Mouse (Mus musculus): ENCODE data around the gene Cadps. TPM values are rescaled to one million over a fixed set of nuclear protein-coding genes. Genes with fewer than 3 reads are reported as not detected.

Gene Cadps
- polyA plus RNA-seq, 1 experiment from 2014 or later, result 0.31 TPM

GRCm38 (mm10) chr14:12541733-12542132 lies 281.1 kb downstream of the Cadps start:
- ATAC-seq (ENCODE audit: borderline replicate concordance, extremely low read depth, low FRiP score, low TSS enrichment), result no peak
- H3K27ac ChIP-seq, result no peak overlapping the region
- no peak overlapping the region for H3K9ac ChIP-seq
- H3K36me3 ChIP-seq, result no peaks in the 10 kb centered on the region
- no peak overlapping the region for H3K4me2 ChIP-seq
- WGBS, result 23% methylated on average over 2 of the region's 2 CpGs
- no peak overlapping the region for H3K4me3 ChIP-seq
- no peaks in the 10 kb centered on the region for H3K27me3 ChIP-seq
- no peaks in the 10 kb centered on the region for H3K4me1 ChIP-seq
- H3K9me3 ChIP-seq, result no peaks in the 10 kb centered on the region

- no peaks in the 10 kb centered on the region for H3K36me3 ChIP-seq
- ATAC-seq (ENCODE audit: borderline replicate concordance, extremely low read depth, low FRiP score, low TSS enrichment), result no peak
- H3K9ac ChIP-seq, result no peak overlapping the region
- 78% methylated on average over 5 of the region's 5 CpGs for WGBS
- H3K9me3 ChIP-seq, result no peaks in the 10 kb centered on the region
- H3K4me1 ChIP-seq, result no peaks in the 10 kb centered on the region
- H3K27ac ChIP-seq, result no peak overlapping the region
- H3K4me3 ChIP-seq, result no peak overlapping the region
- H3K4me2 ChIP-seq, result no peak overlapping the region
- H3K27me3 ChIP-seq, result no peaks in the 10 kb centered on the region
Observed at GRCm38 (mm10) chr14:12539071-12539470, 283.8 kb downstream of the Cadps start.

DNA sequence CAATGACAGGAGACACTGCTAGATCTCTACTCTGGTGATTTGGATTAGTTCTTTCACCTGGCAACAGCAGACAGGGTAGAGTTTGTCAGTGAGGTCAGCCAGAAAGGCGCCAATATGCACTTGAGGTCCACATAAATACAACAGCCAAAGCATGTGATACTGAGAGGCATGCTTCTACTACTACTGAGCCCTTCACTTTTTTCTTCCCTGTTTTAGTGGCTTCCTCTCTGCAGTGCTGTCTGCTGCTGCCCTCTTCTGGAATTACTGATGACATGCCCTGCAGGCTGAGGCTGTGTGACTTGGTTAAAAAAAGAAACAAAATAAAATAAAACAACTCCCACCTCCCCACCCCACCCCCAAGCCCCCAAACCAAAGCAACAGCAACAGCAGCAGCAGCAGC lies 291.8 kb downstream of the Cadps start:
- Histone ChIP-seq H3K4me3 (no peak overlapping the region), H3K27ac (no peak overlapping the region), H3K9ac (no peak overlapping the region), H3K4me2 (no peak overlapping the region), H3K9me3 (no peaks in the 10 kb centered on the region), H3K36me3 (no peaks in the 10 kb centered on the region), H3K27me3 (no peaks in the 10 kb centered on the region), H3K4me1 (no peaks in the 10 kb centered on the region)
- 20% methylated on average over 1 of the region's 1 CpGs for WGBS
- ATAC-seq (ENCODE audit: borderline replicate concordance, extremely low read depth, low FRiP score, low TSS enrichment), result no peak

- Histone ChIP-seq H3K4me2 (no peak overlapping the region), H3K4me1 (no peaks in the 10 kb centered on the region), H3K9me3 (no peaks in the 10 kb centered on the region), H3K27me3 (no peaks in the 10 kb centered on the region), H3K27ac (no peak overlapping the region), H3K36me3 (no peaks in the 10 kb centered on the region), H3K9ac (no peak overlapping the region), H3K4me3 (no peak overlapping the region)
- WGBS, result 53% methylated on average over 3 of the region's 3 CpGs
- no peak for ATAC-seq (ENCODE audit: borderline replicate concordance, extremely low read depth, low FRiP score, low TSS enrichment)
Observed at GRCm38 (mm10) chr14:12530554-12530953, 292.3 kb downstream of the Cadps start.

GRCm38 (mm10) chr14:12529961-12530542 lies 292.8 kb downstream of the Cadps start:
- no peak for ATAC-seq (ENCODE audit: borderline replicate concordance, extremely low read depth, low FRiP score, low TSS enrichment)
- Histone ChIP-seq H3K27me3 (no peaks in the 10 kb centered on the region), H3K27ac (no peak overlapping the region), H3K36me3 (no peaks in the 10 kb centered on the region), H3K4me2 (no peak overlapping the region), H3K9me3 (no peaks in the 10 kb centered on the region), H3K4me1 (no peaks in the 10 kb centered on the region), H3K4me3 (no peak overlapping the region), H3K9ac (no peak overlapping the region)
- 10% methylated on average over 11 of the region's 11 CpGs for WGBS

DNA sequence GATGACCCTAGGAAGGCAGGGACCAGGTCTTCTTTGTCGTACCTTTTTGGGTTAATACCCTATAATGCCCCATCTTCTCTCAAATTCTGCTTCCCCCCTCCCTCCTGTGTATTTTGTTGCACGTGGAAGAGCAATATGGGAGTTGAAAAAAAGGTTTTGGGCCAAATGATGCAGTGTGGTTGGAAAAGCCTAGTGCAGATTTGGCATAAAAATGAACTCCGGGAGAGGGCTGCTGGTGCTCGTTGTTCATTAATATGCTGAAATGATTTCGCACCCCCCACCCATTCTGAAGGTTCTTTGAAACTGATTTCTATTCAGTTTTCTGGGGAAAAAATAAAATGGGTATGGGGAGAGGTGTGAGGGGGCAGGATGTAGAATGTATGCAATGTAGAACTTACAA lies 295.6 kb downstream of the Cadps start:
- Histone ChIP-seq H3K27ac (no peak overlapping the region), H3K4me1 (no peaks in the 10 kb centered on the region), H3K9ac (no peak overlapping the region), H3K36me3 (no peaks in the 10 kb centered on the region), H3K4me3 (no peak overlapping the region), H3K4me2 (no peak overlapping the region), H3K27me3 (no peaks in the 10 kb centered on the region), H3K9me3 (no peaks in the 10 kb centered on the region)
- 73% methylated on average over 5 of the region's 5 CpGs for WGBS
- no peak for ATAC-seq (ENCODE audit: borderline replicate concordance, extremely low read depth, low FRiP score, low TSS enrichment)

- WGBS, result 84% methylated on average over 7 of the region's 7 CpGs
Observed at GRCm38 (mm10) chr14:12507018-12507417, 315.9 kb downstream of the Cadps start.

GRCm38 (mm10) chr14:12504191-12504947 lies 318.5 kb downstream of the Cadps start:
- no peak for ATAC-seq (ENCODE audit: borderline replicate concordance, extremely low read depth, low FRiP score, low TSS enrichment)
- no peak overlapping the region for H3K27ac ChIP-seq
- no peak overlapping the region for H3K9ac ChIP-seq
- H3K9me3 ChIP-seq, result no peaks in the 10 kb centered on the region
- no peak overlapping the region for H3K4me2 ChIP-seq
- H3K27me3 ChIP-seq, result no peaks in the 10 kb centered on the region
- WGBS, result 80% methylated on average over 12 of the region's 12 CpGs
- no peaks in the 10 kb centered on the region for H3K36me3 ChIP-seq
- no peak overlapping the region for H3K4me3 ChIP-seq
- H3K4me1 ChIP-seq, result no peaks in the 10 kb centered on the region

More at GRCm38 (mm10) chr14:12507018-12507417, 315.9 kb downstream of the Cadps start:
- Histone ChIP-seq H3K9me3 (no peaks in the 10 kb centered on the region), H3K27ac (no peak overlapping the region), H3K4me1 (no peaks in the 10 kb centered on the region), H3K4me2 (no peak overlapping the region), H3K36me3 (no peaks in the 10 kb centered on the region), H3K27me3 (no peaks in the 10 kb centered on the region), H3K9ac (no peak overlapping the region), H3K4me3 (no peak overlapping the region)
- no peak for ATAC-seq (ENCODE audit: borderline replicate concordance, extremely low read depth, low FRiP score, low TSS enrichment)

GRCm38 (mm10) chr14:12462206-12462605 lies 360.7 kb downstream of the Cadps start:
- no peak overlapping the region for H3K27ac ChIP-seq
- H3K27me3 ChIP-seq, result no peaks in the 10 kb centered on the region
- no peaks in the 10 kb centered on the region for H3K36me3 ChIP-seq
- no peak overlapping the region for H3K9ac ChIP-seq
- H3K4me2 ChIP-seq, result no peak overlapping the region
- no peak overlapping the region for H3K4me3 ChIP-seq
- no peaks in the 10 kb centered on the region for H3K9me3 ChIP-seq
- H3K4me1 ChIP-seq, result no peaks in the 10 kb centered on the region
- ATAC-seq (ENCODE audit: borderline replicate concordance, extremely low read depth, low FRiP score, low TSS enrichment), result no peak
- whole genome bisulfite sequencing, result 76% methylated on average over 4 of the region's 4 CpGs

GRCm38 (mm10) chr14:12459700-12460099 lies 363.2 kb downstream of the Cadps start:
- ATAC-seq (ENCODE audit: borderline replicate concordance, extremely low read depth, low FRiP score, low TSS enrichment), result no peak
- Histone ChIP-seq H3K4me1 (no peaks in the 10 kb centered on the region), H3K27ac (no peak overlapping the region), H3K4me2 (no peak overlapping the region), H3K36me3 (no peaks in the 10 kb centered on the region), H3K4me3 (no peak overlapping the region), H3K9me3 (no peaks in the 10 kb centered on the region), H3K27me3 (no peaks in the 10 kb centered on the region), H3K9ac (no peak overlapping the region)
- 54% methylated on average over 7 of the region's 7 CpGs for WGBS

- Histone ChIP-seq H3K27me3 (no peaks in the 10 kb centered on the region), H3K9ac (no peak overlapping the region), H3K4me1 (no peaks in the 10 kb centered on the region), H3K4me2 (no peak overlapping the region), H3K36me3 (no peaks in the 10 kb centered on the region), H3K9me3 (no peaks in the 10 kb centered on the region), H3K4me3 (no peak overlapping the region), H3K27ac (no peak overlapping the region)
- ATAC-seq (ENCODE audit: borderline replicate concordance, extremely low read depth, low FRiP score, low TSS enrichment), result no peak
- 49% methylated on average over 8 of the region's 8 CpGs for WGBS
Observed at GRCm38 (mm10) chr14:12455064-12455591, 367.8 kb downstream of the Cadps start.

DNA sequence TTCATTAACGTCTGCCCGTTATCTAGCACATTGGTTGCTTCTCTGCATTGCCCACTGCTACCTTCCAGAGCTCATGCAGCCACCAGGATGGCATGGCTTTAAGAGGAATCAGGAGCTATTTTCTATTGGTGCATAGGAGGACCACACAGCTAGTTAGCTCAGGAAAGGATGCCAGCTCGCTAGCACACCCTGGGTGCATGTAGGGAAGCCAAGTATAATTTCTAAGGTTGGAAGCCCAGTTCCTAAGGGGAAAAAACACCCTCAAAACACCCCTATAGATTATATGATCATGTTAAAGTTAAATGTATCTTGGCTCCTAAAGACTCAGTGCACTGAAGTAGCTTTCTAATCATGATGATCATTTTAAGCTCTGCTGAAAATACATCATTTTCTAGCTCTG lies 372.1 kb downstream of the Cadps start:
- no peak overlapping the region for H3K9ac ChIP-seq
- H3K9me3 ChIP-seq, result no peaks in the 10 kb centered on the region
- no peak overlapping the region for H3K27ac ChIP-seq
- no peaks in the 10 kb centered on the region for H3K4me1 ChIP-seq
- no peak for ATAC-seq (ENCODE audit: borderline replicate concordance, extremely low read depth, low FRiP score, low TSS enrichment)
- no peak overlapping the region for H3K4me3 ChIP-seq
- no peaks in the 10 kb centered on the region for H3K27me3 ChIP-seq
- H3K36me3 ChIP-seq, result no peaks in the 10 kb centered on the region
- 64% methylated on average over 3 of the region's 3 CpGs for WGBS
- no peak overlapping the region for H3K4me2 ChIP-seq
